Mouse (Mus musculus): ENCODE measurements around the gene Fbln2.

GRCm38 (mm10) chr6:91304172-91304571 is 91.9 kb downstream of the Fbln2 start:
- no peak for TF ChIP-seq CTCF (IDR thresholded peaks at IDR 0.05; ENCODE audit: borderline replicate concordance, insufficient read depth, low read length)
- no peak for TF ChIP-seq POLR2A (IDR thresholded peaks at IDR 0.05; ENCODE audit: low read depth, low read length)
